Mouse (Mus musculus) limb, embryonic 13.5 days (tissue): Measurements from ENCODE around the gene Klhdc4. TPM values are rescaled to one million over a fixed set of nuclear protein-coding genes. Genes with fewer than 3 reads are reported as not detected.
A peak's percentile ranks its signal among the peaks of the same experiment; 100 is the strongest.

ENCODE experiments used
- ATAC-seq: fragments of 200-750 bp; cut with Nextera tagmentation; 2 replicates; pipeline ENCODE4 v1.8.0; 2017; ENCODE audit warnings: low read depth, moderate number of reproducible peaks, moderate TSS enrichment; ENCODE audit not compliant: low FRiP score
- H3K27ac ChIP-seq: fragments of 300-500 bp; sonication (generic); 2 replicates; pipeline ENCODE4 v1.5.1; 2015; ENCODE audit warnings: inconsistent platforms, mild to moderate bottlenecking, moderate library complexity
- H3K27me3 ChIP-seq: fragments of 300-500 bp; sonication (generic); 2 replicates; pipeline ENCODE4 v1.6.1; 2015; ENCODE audit warnings: mild to moderate bottlenecking, inconsistent platforms
- H3K36me3 ChIP-seq: fragments of 300-500 bp; sonication (generic); 2 replicates; pipeline ENCODE4 v1.6.1; 2015; ENCODE audit warnings: inconsistent platforms, mild to moderate bottlenecking, moderate library complexity
- H3K4me1 ChIP-seq: fragments of 300-500 bp; sonication (generic); 2 replicates; pipeline ENCODE4 v1.6.1; 2015; ENCODE audit warnings: inconsistent platforms
- H3K4me2 ChIP-seq: fragments of 300-500 bp; sonication (generic); replicated peaks from 2 replicates; pipeline ENCODE4 v1.6.1; 2015; ENCODE audit warnings: inconsistent platforms, mild to moderate bottlenecking, moderate library complexity
- H3K4me3 ChIP-seq: fragments of 300-500 bp; sonication (generic); 2 replicates; pipeline ENCODE4 v1.5.1; 2015; ENCODE audit warnings: moderate library complexity, mild to moderate bottlenecking, inconsistent platforms
- H3K9ac ChIP-seq: fragments of 300-500 bp; sonication (generic); 2 replicates; pipeline ENCODE4 v1.6.1; 2015; ENCODE audit warnings: mild to moderate bottlenecking, inconsistent platforms
- H3K9me3 ChIP-seq: fragments of 300-500 bp; sonication (generic); 2 replicates; pipeline ENCODE4 v1.6.1; 2016; ENCODE audit warnings: inconsistent platforms
- WGBS: fragments of 180-500 bp; shearing (Covaris S2); methylation state at CpG from one replicate; pipeline ENCODE4 v1.1.7; 2015; 5-methylcytosine and 5-hydroxymethylcytosine counted together
- polyA plus RNA-seq: library from polyadenylated mRNA; unstranded; fragments of >200 nt; fragmentation: Nextera tagmentation; extraction: Ambion mirVana; gene quantifications from 2 replicates; pipeline ENCODE4 v1.2.1, GENCODE M21; 2015

The Klhdc4 gene
- polyA plus RNA-seq, 1 experiment from 2014 or later = 40.9 TPM

- no peak overlapping the region for H3K27ac ChIP-seq
- H3K4me2 ChIP-seq = no peak overlapping the region
- no peaks in the 10 kb centered on the region for H3K9me3 ChIP-seq
- H3K4me1 ChIP-seq = peaks cover 6% of the 10 kb centered on the region
- H3K4me3 ChIP-seq = no peak overlapping the region
- no peak overlapping the region for H3K9ac ChIP-seq
- WGBS = 72% methylated on average over 9 of the region's 9 CpGs
- H3K36me3 ChIP-seq = no peaks in the 10 kb centered on the region
- H3K27me3 ChIP-seq = no peaks in the 10 kb centered on the region; the same call in 1 of the 2 replicates
- no peak for ATAC-seq
These were observed 19.9 kb upstream of the Klhdc4 start for GRCm38 (mm10) chr8:121849303-121849702.

GRCm38 (mm10) chr8:121848495-121848894 lies 19.1 kb upstream of the Klhdc4 start:
- no peaks in the 10 kb centered on the region for H3K9me3 ChIP-seq

GRCm38 (mm10) chr8:121847987-121848386 lies 18.6 kb upstream of the Klhdc4 start:
- ATAC-seq = no peak
- Histone ChIP-seq H3K4me1 (peaks cover 6% of the 10 kb centered on the region), H3K4me3 (no peak overlapping the region), H3K27ac (no peak overlapping the region), H3K27me3 (no peaks in the 10 kb centered on the region; the same call in 1 of the 2 replicates), H3K9ac (no peak overlapping the region), H3K9me3 (no peaks in the 10 kb centered on the region), H3K36me3 (no peaks in the 10 kb centered on the region), H3K4me2 (no peak overlapping the region)
- 60% methylated on average over 6 of the region's 6 CpGs for WGBS

More at GRCm38 (mm10) chr8:121848495-121848894, 19.1 kb upstream of the Klhdc4 start:
- Histone ChIP-seq H3K9ac (no peak overlapping the region), H3K4me3 (no peak overlapping the region), H3K36me3 (no peaks in the 10 kb centered on the region), H3K27ac (no peak overlapping the region), H3K4me1 (peaks cover 6% of the 10 kb centered on the region), H3K27me3 (no peaks in the 10 kb centered on the region; the same call in 1 of the 2 replicates), H3K4me2 (no peak overlapping the region)
- ATAC-seq = no peak
- 62% methylated on average over 10 of the region's 10 CpGs for WGBS

GRCm38 (mm10) chr8:121847261-121847822 lies 18.0 kb upstream of the Klhdc4 start:
- Histone ChIP-seq H3K4me2 (no peak overlapping the region), H3K4me1 (peaks cover 6% of the 10 kb centered on the region), H3K27ac (no peak overlapping the region), H3K9ac (no peak overlapping the region), H3K27me3 (no peaks in the 10 kb centered on the region; the same call in 1 of the 2 replicates), H3K4me3 (no peak overlapping the region), H3K9me3 (no peaks in the 10 kb centered on the region), H3K36me3 (no peaks in the 10 kb centered on the region)
- ATAC-seq = no peak
- 74% methylated on average over 10 of the region's 10 CpGs for WGBS

- Histone ChIP-seq H3K27me3 (no peaks in the 10 kb centered on the region; the same call in 1 of the 2 replicates), H3K27ac (no peak overlapping the region), H3K4me3 (no peak overlapping the region), H3K36me3 (no peaks in the 10 kb centered on the region), H3K9ac (no peak overlapping the region), H3K4me1 (peaks cover 6% of the 10 kb centered on the region), H3K9me3 (no peaks in the 10 kb centered on the region), H3K4me2 (no peak overlapping the region)
- no peak for ATAC-seq
These were observed 17.4 kb upstream of the Klhdc4 start for GRCm38 (mm10) chr8:121846815-121847214.

- Histone ChIP-seq H3K36me3 (no peaks in the 10 kb centered on the region), H3K9me3 (no peaks in the 10 kb centered on the region), H3K27ac (no peak overlapping the region), H3K27me3 (no peaks in the 10 kb centered on the region; the same call in 1 of the 2 replicates), H3K4me1 (no peaks in the 10 kb centered on the region), H3K9ac (no peak overlapping the region), H3K4me2 (no peak overlapping the region), H3K4me3 (no peak overlapping the region)
- WGBS = 58% methylated on average over 6 of the region's 7 CpGs
- ATAC-seq = no peak
These were observed 15.4 kb upstream of the Klhdc4 start for GRCm38 (mm10) chr8:121844765-121845164.

GRCm38 (mm10) chr8:121843184-121843733 lies 13.9 kb upstream of the Klhdc4 start:
- H3K4me3 ChIP-seq = no peak overlapping the region
- H3K9ac ChIP-seq = no peak overlapping the region
- WGBS = 79% methylated on average over 3 of the region's 3 CpGs
- H3K9me3 ChIP-seq = no peaks in the 10 kb centered on the region
- H3K4me2 ChIP-seq = no peak overlapping the region
- no peaks in the 10 kb centered on the region; the same call in 1 of the 2 replicates for H3K27me3 ChIP-seq
- H3K36me3 ChIP-seq = no peaks in the 10 kb centered on the region
- no peak for ATAC-seq
- no peaks in the 10 kb centered on the region for H3K4me1 ChIP-seq
- no peak overlapping the region for H3K27ac ChIP-seq

- Histone ChIP-seq H3K9ac (no peak overlapping the region), H3K27me3 (no peaks in the 10 kb centered on the region), H3K9me3 (no peaks in the 10 kb centered on the region), H3K4me3 (no peak overlapping the region), H3K36me3 (no peaks in the 10 kb centered on the region), H3K4me1 (no peaks in the 10 kb centered on the region), H3K27ac (no peak overlapping the region), H3K4me2 (no peak overlapping the region)
- ATAC-seq = no peak
- 88% methylated on average over 8 of the region's 8 CpGs for WGBS
These were observed 12.9 kb upstream of the Klhdc4 start for GRCm38 (mm10) chr8:121842064-121842955.

- 55% methylated on average over 8 of the region's 8 CpGs for WGBS
- no peak for ATAC-seq
- no peaks in the 10 kb centered on the region for H3K36me3 ChIP-seq
These were observed 11.9 kb upstream of the Klhdc4 start for GRCm38 (mm10) chr8:121841242-121841641.

GRCm38 (mm10) chr8:121832503-121832902 lies 3.1 kb upstream of the Klhdc4 start:
- H3K36me3 ChIP-seq = no peaks in the 10 kb centered on the region
- H3K9me3 ChIP-seq = no peaks in the 10 kb centered on the region
- H3K27me3 ChIP-seq = 0 out of 2 replicates have a peak, but pooled peaks cover 4% of the 10 kb centered on the region
- WGBS = 17% methylated on average over 6 of the region's 6 CpGs
- H3K4me3 ChIP-seq = no peak overlapping the region
- H3K27ac ChIP-seq = no peak overlapping the region
- no peak for ATAC-seq
- H3K9ac ChIP-seq = no peak overlapping the region
- no peak overlapping the region for H3K4me2 ChIP-seq
- H3K4me1 ChIP-seq = peaks cover 13% of the 10 kb centered on the region

More at GRCm38 (mm10) chr8:121841242-121841641, 11.9 kb upstream of the Klhdc4 start:
- no peak overlapping the region for H3K4me2 ChIP-seq
- H3K4me3 ChIP-seq = no peak overlapping the region
- H3K9me3 ChIP-seq = no peaks in the 10 kb centered on the region
- no peaks in the 10 kb centered on the region for H3K27me3 ChIP-seq
- no peaks in the 10 kb centered on the region for H3K4me1 ChIP-seq
- H3K27ac ChIP-seq = no peak overlapping the region
- no peak overlapping the region for H3K9ac ChIP-seq

GRCm38 (mm10) chr8:121832061-121832460 lies 2.7 kb upstream of the Klhdc4 start:
- no peak for ATAC-seq
- no peak overlapping the region for H3K4me2 ChIP-seq
- H3K4me1 ChIP-seq = peaks cover 13% of the 10 kb centered on the region
- no peaks in the 10 kb centered on the region for H3K36me3 ChIP-seq
- no peak overlapping the region for H3K9ac ChIP-seq
- no peaks in the 10 kb centered on the region for H3K9me3 ChIP-seq
- 0 out of 2 replicates have a peak, but pooled peaks cover 4% of the 10 kb centered on the region for H3K27me3 ChIP-seq
- H3K4me3 ChIP-seq = no peak overlapping the region
- 67% methylated on average over 2 of the region's 2 CpGs for WGBS
- H3K27ac ChIP-seq = no peak overlapping the region

- ATAC-seq = peak; percentile 51
- peak overlapping the region; percentile 97 for H3K4me2 ChIP-seq
- H3K27ac ChIP-seq = no peak overlapping the region
- peak overlapping the region; percentile 89 for H3K9ac ChIP-seq
- 21% methylated on average over 18 of the region's 18 CpGs for WGBS
- H3K9me3 ChIP-seq = no peaks in the 10 kb centered on the region
- H3K36me3 ChIP-seq = no peaks in the 10 kb centered on the region
- H3K4me3 ChIP-seq = peak overlapping the region; percentile 91
- H3K27me3 ChIP-seq = 0 out of 2 replicates have a peak, but pooled peaks cover 4% of the 10 kb centered on the region
- peaks cover 13% of the 10 kb centered on the region for H3K4me1 ChIP-seq
These were observed 501 bp upstream of the Klhdc4 start for GRCm38 (mm10) chr8:121829777-121830362.
